Mouse (Mus musculus) limb, embryonic 10.5 days (tissue): ENCODE results near the gene Tnfaip6. TPM values are rescaled to one million over a fixed set of nuclear protein-coding genes. Genes with fewer than 3 reads are reported as not detected.

Experiments used
- polyA plus RNA-seq: library from polyadenylated mRNA; unstranded; fragments of >200 nt; fragmentation: Nextera tagmentation; extraction: Ambion mirVana; gene quantifications from 2 replicates; pipeline ENCODE4 v1.2.1, GENCODE M21; 2016

Gene Tnfaip6
- polyA plus RNA-seq, 1 experiment from 2014 or later: 58.5 TPM

Other genes with a start within 250 kb of the Tnfaip6 start
- gene Rbm43, start 102.8 kb upstream of the Tnfaip6 start, polyA plus RNA-seq: 8.9 and 9.0 TPM in 2 replicates
- gene Nmi, start 64.5 kb upstream of the Tnfaip6 start, polyA plus RNA-seq: 5.8 and 6.3 TPM in 2 replicates
- gene Rif1, start 34.8 kb downstream of the Tnfaip6 start, polyA plus RNA-seq: 46.5 and 50.1 TPM in 2 replicates